Mouse (Mus musculus) forebrain, embryonic 13.5 days (tissue): ENCODE data around the gene Ppfia3. TPM values are rescaled to one million over a fixed set of nuclear protein-coding genes. Genes with fewer than 3 reads are reported as not detected.

Experiments used
- ATAC-seq: fragments of 200-750 bp; cut with Nextera tagmentation; 2 replicates; pipeline ENCODE4 v1.8.0; 2017
- H3K27ac ChIP-seq: fragments of 300-500 bp; sonication (generic); 2 replicates; pipeline ENCODE4 v1.5.1; 2015; ENCODE audit warnings: inconsistent platforms, mild to moderate bottlenecking, moderate library complexity
- H3K27me3 ChIP-seq: fragments of 300-500 bp; sonication (generic); 2 replicates; pipeline ENCODE4 v1.6.1; 2015; ENCODE audit warnings: mild to moderate bottlenecking, inconsistent platforms
- H3K36me3 ChIP-seq: fragments of 300-500 bp; sonication (generic); 2 replicates; pipeline ENCODE4 v1.6.1; 2015; ENCODE audit warnings: mild to moderate bottlenecking, inconsistent platforms; ENCODE audit not compliant: poor library complexity, severe bottlenecking
- H3K4me1 ChIP-seq: fragments of 300-500 bp; sonication (generic); 2 replicates; pipeline ENCODE4 v1.6.1; 2015; ENCODE audit warnings: inconsistent platforms
- H3K4me2 ChIP-seq: fragments of 300-500 bp; sonication (generic); 2 replicates; pipeline ENCODE4 v1.6.1; 2015; ENCODE audit warnings: inconsistent platforms, mild to moderate bottlenecking, moderate library complexity
- H3K4me3 ChIP-seq: fragments of 300-500 bp; sonication (generic); 2 replicates; pipeline ENCODE4 v1.5.1; 2015; ENCODE audit warnings: mild to moderate bottlenecking, inconsistent platforms
- H3K9ac ChIP-seq: fragments of 300-500 bp; sonication (generic); 2 replicates; pipeline ENCODE4 v1.6.1; 2015; ENCODE audit warnings: mild to moderate bottlenecking, inconsistent platforms
- H3K9me3 ChIP-seq: fragments of 300-500 bp; sonication (generic); replicated peaks from 2 replicates; pipeline ENCODE4 v1.6.1; 2016; ENCODE audit warnings: inconsistent platforms
- WGBS: fragments of 180-500 bp; shearing (Covaris S2); methylation state at CpG from one replicate; pipeline ENCODE4 v1.1.7; 2015; 5-methylcytosine and 5-hydroxymethylcytosine counted together
- polyA plus RNA-seq: library from polyadenylated mRNA; unstranded; fragments of >200 nt; fragmentation: Nextera tagmentation; extraction: Ambion mirVana; gene quantifications from 2 replicates; pipeline ENCODE4 v1.2.1, GENCODE M21; 2015

Gene Ppfia3
- polyA plus RNA-seq: 12.0 and 12.7 TPM in 2 replicates

- Histone ChIP-seq H3K9ac (peak within 1 kb of the TSS; percentile 92), H3K27ac (peak within 1 kb of the TSS; percentile 83), H3K27me3 (peaks cover 33% of the 10 kb centered on the region), H3K4me2 (peak within 1 kb of the TSS; percentile 84), H3K4me3 (peak within 1 kb of the TSS; percentile 85), H3K9me3 (no peaks in the 10 kb centered on the region), H3K36me3 (0 out of 2 replicates have a peak, but pooled peaks cover 4% of the 10 kb centered on the region), H3K4me1 (peaks cover 55% of the 10 kb centered on the region)
- 0% methylated on average over 12 of the region's 26 CpGs for WGBS
- ATAC-seq: peak; percentile 41
These were observed at the start of gene Ppfia3 for GRCm38 (mm10) chr7:45366652-45367019. Gene Ppfia3 (minus strand): TSS chr7:45367019.

DNA sequence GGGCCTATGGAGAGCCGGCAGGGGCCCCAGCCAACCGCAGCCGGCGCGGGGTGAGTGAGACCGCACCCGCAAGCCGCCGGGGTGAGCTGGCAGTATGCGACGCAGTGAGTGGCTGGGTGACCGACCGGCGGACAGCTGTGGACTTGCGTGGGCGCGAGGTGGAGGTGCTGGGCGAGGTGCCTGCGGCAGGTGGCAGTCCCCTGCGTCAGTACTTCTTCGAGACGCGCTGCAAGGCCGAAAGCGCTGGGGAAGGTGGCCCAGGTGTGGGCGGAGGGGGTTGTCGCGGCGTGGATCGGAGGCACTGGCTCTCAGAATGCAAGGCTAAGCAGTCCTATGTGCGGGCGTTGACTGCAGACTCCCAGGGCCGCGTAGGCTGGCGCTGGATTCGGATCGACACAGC, 48.8 kb upstream of the Ppfia3 start:
- Histone ChIP-seq H3K4me1 (peaks cover 18% of the 10 kb centered on the region), H3K27ac (no peak overlapping the region), H3K27me3 (peaks cover 99% of the 10 kb centered on the region), H3K36me3 (peaks cover 5% of the 10 kb centered on the region), H3K9ac (no peak overlapping the region), H3K4me3 (0 out of 2 replicates have a peak overlapping the region, but pooled peaks have one; percentile 1), H3K4me2 (no peak overlapping the region), H3K9me3 (no peaks in the 10 kb centered on the region)
- no peak for ATAC-seq
- WGBS: 11% methylated on average over 33 of the region's 37 CpGs

DNA sequence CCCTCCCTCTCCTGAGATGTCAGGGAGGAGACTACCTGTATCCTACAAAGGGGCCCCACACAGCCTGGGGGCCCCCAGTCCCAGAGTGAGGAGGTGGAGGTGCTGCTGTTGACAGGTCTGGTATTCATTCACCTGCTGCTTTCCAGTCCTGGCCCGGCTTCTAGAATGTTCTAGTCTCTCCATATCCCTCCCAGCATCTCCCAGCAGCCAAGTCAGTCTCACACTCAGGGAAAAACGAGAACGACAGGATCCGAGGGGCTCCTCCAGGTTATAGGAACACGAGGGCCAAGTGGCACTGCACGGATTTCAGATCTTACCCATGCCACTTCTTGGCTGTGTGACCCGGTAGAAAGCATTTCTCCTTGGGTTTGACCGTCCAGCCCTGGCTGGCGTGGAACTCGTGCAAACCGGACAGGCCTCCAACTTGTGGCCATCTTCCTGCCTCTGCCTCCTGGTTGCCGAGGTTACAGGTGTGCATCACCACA, 48.0 kb upstream of the Ppfia3 start:
- 48% methylated on average over 12 of the region's 12 CpGs for WGBS
- Histone ChIP-seq H3K4me1 (peaks cover 18% of the 10 kb centered on the region), H3K4me2 (no peak overlapping the region), H3K27ac (no peak overlapping the region), H3K9me3 (no peaks in the 10 kb centered on the region), H3K4me3 (no peak overlapping the region), H3K9ac (no peak overlapping the region), H3K36me3 (no peaks in the 10 kb centered on the region), H3K27me3 (peaks cover 99% of the 10 kb centered on the region)
- no peak for ATAC-seq

DNA sequence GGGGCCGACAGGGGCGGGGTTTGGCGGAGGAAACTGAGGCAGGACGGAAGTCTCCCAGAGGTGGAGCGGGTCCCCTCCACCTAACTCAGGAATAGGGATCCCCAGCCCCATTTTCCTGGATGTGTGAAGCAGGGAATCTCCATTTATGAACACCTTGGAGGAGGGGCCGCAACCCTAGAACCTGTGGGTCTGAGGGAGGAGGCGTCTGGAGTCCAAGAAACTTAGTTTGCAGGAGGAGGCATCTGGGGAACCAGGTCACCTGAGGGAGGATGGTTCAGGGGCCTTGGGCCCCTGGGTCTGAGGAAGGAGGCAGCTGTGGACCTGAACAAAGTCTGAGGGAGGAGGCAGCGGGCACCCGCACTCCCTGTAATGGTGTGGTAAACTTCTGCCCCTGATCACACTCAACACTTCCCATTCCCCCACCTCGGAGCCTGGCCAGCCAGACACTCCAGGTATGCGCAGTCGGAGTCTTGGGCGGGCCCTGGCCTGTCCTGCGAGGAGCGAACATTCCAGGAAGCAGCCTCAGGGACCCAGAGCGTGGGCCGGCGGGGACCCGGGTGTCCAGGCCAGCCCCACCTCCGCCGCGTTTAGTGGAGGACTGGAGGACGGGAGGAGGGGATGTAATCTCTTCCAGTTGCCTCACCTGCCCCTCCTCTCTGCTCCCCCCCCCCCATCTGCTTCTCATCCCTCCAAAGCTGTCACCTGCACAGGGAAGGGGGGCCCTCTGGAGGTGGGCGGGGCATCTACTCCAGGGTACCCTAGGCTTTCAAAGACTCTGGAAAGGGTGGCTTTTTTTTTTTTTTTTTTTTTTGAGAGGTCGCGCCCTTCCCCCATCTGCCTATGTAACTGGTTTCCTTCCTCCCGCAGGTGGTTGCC, 47.3 kb upstream of the Ppfia3 start:
- peak; percentile 16; the same call in 1 of the 2 replicates for ATAC-seq
- peak overlapping the region; percentile 67 for H3K4me2 ChIP-seq
- no peak overlapping the region for H3K27ac ChIP-seq
- peak overlapping the region; percentile 50 for H3K9ac ChIP-seq
- no peaks in the 10 kb centered on the region for H3K9me3 ChIP-seq
- under 1% methylated on average over 26 of the region's 27 CpGs for WGBS
- H3K36me3 ChIP-seq: no peaks in the 10 kb centered on the region
- peaks cover 99% of the 10 kb centered on the region for H3K27me3 ChIP-seq
- peaks cover 18% of the 10 kb centered on the region for H3K4me1 ChIP-seq
- H3K4me3 ChIP-seq: peak overlapping the region; percentile 45

GRCm38 (mm10) chr7:45413113-45413863, 46.5 kb upstream of the Ppfia3 start, which contains the start of gene Ntf5:
Gene Ntf5 (plus strand): TSS chr7:45413695.
- Histone ChIP-seq H3K4me2 (peak within 1 kb of the TSS; percentile 67), H3K9ac (peak within 1 kb of the TSS; percentile 50), H3K4me1 (peaks cover 18% of the 10 kb centered on the region), H3K4me3 (peak within 1 kb of the TSS; percentile 45), H3K36me3 (no peaks in the 10 kb centered on the region), H3K27ac (no peak within 1 kb of the TSS), H3K9me3 (no peaks in the 10 kb centered on the region), H3K27me3 (peaks cover 99% of the 10 kb centered on the region)
- WGBS: 3% methylated on average over 29 of the region's 45 CpGs
- peak; percentile 57 for ATAC-seq

DNA sequence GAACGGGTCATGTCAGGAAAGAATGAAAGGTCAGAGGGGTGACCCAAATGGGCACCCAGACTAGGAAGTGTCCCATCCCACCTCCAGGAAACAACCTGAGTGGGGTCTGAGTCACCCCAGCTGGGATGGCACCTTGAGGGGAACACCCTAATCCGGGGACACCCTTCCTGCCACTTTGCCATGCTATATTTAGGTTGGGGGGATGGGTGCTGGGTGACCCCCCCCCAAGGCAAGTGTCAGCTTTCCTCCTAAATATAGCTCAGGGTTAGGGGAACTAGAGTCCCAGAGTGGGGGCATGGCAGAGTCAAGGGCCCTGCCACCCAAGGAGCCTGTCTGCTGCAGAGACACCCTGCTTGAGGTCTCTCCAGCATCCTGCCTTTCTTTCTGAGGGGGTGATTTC, 45.6 kb upstream of the Ppfia3 start:
- H3K4me1 ChIP-seq: peaks cover 18% of the 10 kb centered on the region
- H3K27ac ChIP-seq: no peak overlapping the region
- no peak overlapping the region for H3K9ac ChIP-seq
- no peaks in the 10 kb centered on the region for H3K9me3 ChIP-seq
- ATAC-seq: no peak
- H3K4me2 ChIP-seq: no peak overlapping the region
- H3K4me3 ChIP-seq: no peak overlapping the region
- peaks cover 99% of the 10 kb centered on the region for H3K27me3 ChIP-seq
- no peaks in the 10 kb centered on the region for H3K36me3 ChIP-seq
- WGBS: 71% methylated on average over 2 of the region's 2 CpGs

DNA sequence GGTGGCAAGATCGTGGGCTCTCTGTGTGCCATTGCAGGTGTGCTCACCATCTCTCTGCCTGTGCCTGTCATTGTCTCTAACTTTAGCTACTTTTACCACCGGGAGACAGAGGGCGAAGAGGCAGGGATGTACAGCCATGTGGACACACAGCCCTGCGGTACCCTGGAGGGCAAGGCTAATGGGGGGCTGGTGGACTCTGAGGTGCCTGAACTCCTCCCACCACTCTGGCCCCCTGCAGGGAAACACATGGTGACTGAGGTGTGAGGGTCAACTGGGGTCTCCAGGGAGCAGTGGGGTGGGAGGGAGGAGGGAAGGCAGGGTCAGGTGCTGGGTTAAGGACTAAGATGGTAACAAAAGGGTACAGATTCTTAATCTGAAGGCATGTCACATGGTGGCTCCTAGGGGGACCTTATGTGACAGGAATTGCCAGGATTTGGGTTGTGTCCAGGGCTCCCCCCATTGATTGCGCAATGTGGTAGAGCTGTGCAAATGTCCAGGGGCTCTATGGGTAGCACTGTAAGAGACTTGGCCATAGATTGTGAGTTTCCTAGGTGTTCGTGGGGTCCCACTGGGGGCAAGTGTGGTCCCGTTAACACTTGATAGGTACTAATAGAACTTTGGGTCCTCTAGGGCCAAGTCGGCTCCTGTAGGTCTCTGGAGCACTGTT, 42.8 kb upstream of the Ppfia3 start:
- H3K36me3 ChIP-seq: no peaks in the 10 kb centered on the region
- peaks cover 99% of the 10 kb centered on the region for H3K27me3 ChIP-seq
- no peak overlapping the region for H3K4me3 ChIP-seq
- H3K4me2 ChIP-seq: no peak overlapping the region
- 87% methylated on average over 8 of the region's 8 CpGs for WGBS
- no peaks in the 10 kb centered on the region for H3K9me3 ChIP-seq
- H3K9ac ChIP-seq: no peak overlapping the region
- peaks cover 25% of the 10 kb centered on the region for H3K4me1 ChIP-seq
- no peak for ATAC-seq
- no peak overlapping the region for H3K27ac ChIP-seq

DNA sequence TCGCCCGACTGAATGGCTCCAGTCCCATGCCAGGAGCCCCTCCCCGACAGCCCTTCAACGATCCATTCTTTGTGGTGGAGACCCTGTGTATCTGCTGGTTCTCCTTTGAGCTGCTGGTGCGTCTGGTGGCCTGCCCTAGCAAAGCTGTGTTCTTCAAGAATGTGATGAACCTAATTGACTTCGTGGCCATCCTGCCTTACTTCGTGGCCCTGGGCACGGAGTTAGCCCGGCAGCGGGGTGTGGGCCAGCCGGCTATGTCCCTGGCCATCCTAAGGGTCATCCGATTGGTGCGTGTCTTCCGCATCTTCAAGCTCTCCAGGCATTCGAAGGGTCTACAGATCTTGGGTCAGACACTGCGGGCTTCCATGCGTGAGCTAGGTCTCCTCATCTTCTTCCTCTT, 42.1 kb upstream of the Ppfia3 start:
- no peaks in the 10 kb centered on the region for H3K36me3 ChIP-seq
- H3K4me3 ChIP-seq: no peak overlapping the region
- 89% methylated on average over 17 of the region's 17 CpGs for WGBS
- no peak overlapping the region for H3K27ac ChIP-seq
- peaks cover 21% of the 10 kb centered on the region for H3K4me1 ChIP-seq
- no peak overlapping the region for H3K9ac ChIP-seq
- peaks cover 92% of the 10 kb centered on the region for H3K27me3 ChIP-seq
- H3K9me3 ChIP-seq: no peaks in the 10 kb centered on the region
- no peak overlapping the region for H3K4me2 ChIP-seq
- no peak for ATAC-seq

DNA sequence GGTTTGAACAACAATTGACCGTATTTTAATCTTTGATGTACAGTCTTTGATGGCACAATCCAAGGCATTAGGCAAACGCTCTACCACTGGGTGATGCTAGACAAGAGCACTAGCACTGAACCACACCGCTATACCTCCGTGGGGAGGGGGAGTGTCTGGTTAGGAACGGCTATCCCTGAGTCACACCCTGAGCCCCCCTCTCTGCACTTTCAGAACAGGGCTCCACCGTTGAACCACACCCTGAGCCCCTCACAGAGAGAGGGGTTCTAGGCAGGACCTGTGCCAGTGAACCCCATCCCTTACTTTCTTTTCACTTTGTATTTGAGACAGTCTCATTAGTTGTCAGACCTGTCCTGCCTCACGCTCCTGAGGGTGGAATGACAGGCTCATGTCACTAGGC, 41.5 kb upstream of the Ppfia3 start:
- H3K27ac ChIP-seq: no peak overlapping the region
- H3K4me1 ChIP-seq: peaks cover 15% of the 10 kb centered on the region
- H3K4me2 ChIP-seq: no peak overlapping the region
- 70% methylated on average over 7 of the region's 7 CpGs for WGBS
- H3K9ac ChIP-seq: no peak overlapping the region
- no peaks in the 10 kb centered on the region for H3K36me3 ChIP-seq
- no peak overlapping the region for H3K4me3 ChIP-seq
- H3K27me3 ChIP-seq: peaks cover 86% of the 10 kb centered on the region
- no peak for ATAC-seq
- H3K9me3 ChIP-seq: no peaks in the 10 kb centered on the region

GRCm38 (mm10) chr7:45407836-45408235, 41.0 kb upstream of the Ppfia3 start:
- Histone ChIP-seq H3K9me3 (no peaks in the 10 kb centered on the region), H3K4me1 (peaks cover 11% of the 10 kb centered on the region), H3K27me3 (peaks cover 81% of the 10 kb centered on the region), H3K36me3 (no peaks in the 10 kb centered on the region), H3K9ac (no peak overlapping the region), H3K27ac (no peak overlapping the region), H3K4me2 (no peak overlapping the region), H3K4me3 (no peak overlapping the region)
- WGBS: 84% methylated on average over 10 of the region's 10 CpGs
- ATAC-seq: no peak

- Histone ChIP-seq H3K27me3 (peaks cover 76% of the 10 kb centered on the region), H3K9me3 (no peaks in the 10 kb centered on the region), H3K4me1 (peaks cover 11% of the 10 kb centered on the region), H3K9ac (no peak overlapping the region), H3K4me2 (peak overlapping the region; percentile 52), H3K36me3 (no peaks in the 10 kb centered on the region), H3K27ac (no peak overlapping the region), H3K4me3 (peak overlapping the region; percentile 29)
- no peak for ATAC-seq
- WGBS: 3% methylated on average over 113 of the region's 114 CpGs
These were observed 39.6 kb upstream of the Ppfia3 start for GRCm38 (mm10) chr7:45406157-45407156.
